Mouse (Mus musculus) limb, embryonic 11.5 days (tissue): ENCODE data around the gene Smgc. TPM values are rescaled to one million over a fixed set of nuclear protein-coding genes. Genes with fewer than 3 reads are reported as not detected.
A peak's percentile ranks its signal among the peaks of the same experiment; 100 is the strongest.
"Not testable (repeated sequence)": the region's sequence is repeated elsewhere in the genome, so short reads cannot be mapped to it uniquely, and the experiment has no call there.

ENCODE experiments used
- ATAC-seq: fragments of 200-750 bp; cut with Nextera tagmentation; 2 replicates; pipeline ENCODE4 v1.8.0; 2017; ENCODE audit warnings: low read depth; ENCODE audit not compliant: insufficient number of reproducible peaks, low FRiP score, low TSS enrichment
- DNase-seq: peaks from one replicate; pipeline ENCODE4 v3.0.0-alpha.2; 2015; ENCODE audit warnings: low spot score
- H3K27ac ChIP-seq: fragments of 300-500 bp; sonication (generic); replicated peaks from 2 replicates; pipeline ENCODE4 v1.5.1; 2014; ENCODE audit warnings: low read depth, mild to moderate bottlenecking, low read length
- H3K27me3 ChIP-seq: fragments of 300-500 bp; sonication (generic); 2 replicates; pipeline ENCODE4 v1.6.1; 2014; ENCODE audit warnings: mild to moderate bottlenecking, low read length, mixed read lengths; ENCODE audit not compliant: control insufficient read depth, insufficient read depth
- H3K36me3 ChIP-seq: fragments of 300-500 bp; sonication (generic); 2 replicates; pipeline ENCODE4 v1.6.1; 2014; ENCODE audit warnings: mild to moderate bottlenecking, low read length, moderate library complexity, mixed read lengths; ENCODE audit not compliant: control insufficient read depth, insufficient read depth
- H3K4me1 ChIP-seq: fragments of 300-500 bp; sonication (generic); 2 replicates; pipeline ENCODE4 v1.6.1; 2014; ENCODE audit warnings: low read length, mixed read lengths; ENCODE audit not compliant: control insufficient read depth, insufficient read depth
- H3K4me2 ChIP-seq: fragments of 300-500 bp; sonication (generic); 2 replicates; pipeline ENCODE4 v1.6.1; 2014; ENCODE audit warnings: low read depth, mild to moderate bottlenecking, moderate library complexity; ENCODE audit not compliant: severe bottlenecking
- H3K4me3 ChIP-seq: fragments of 300-500 bp; sonication (generic); 2 replicates; pipeline ENCODE4 v1.5.1; 2014; ENCODE audit warnings: low read depth, low read length
- H3K9ac ChIP-seq: fragments of 300-500 bp; sonication (generic); 2 replicates; pipeline ENCODE4 v1.6.1; 2014; ENCODE audit warnings: mild to moderate bottlenecking, low read length
- H3K9me3 ChIP-seq: fragments of 300-500 bp; sonication (generic); 2 replicates; pipeline ENCODE4 v1.6.1; 2016; ENCODE audit warnings: low read length; ENCODE audit not compliant: control insufficient read depth
- WGBS: fragments of 180-500 bp; shearing (Covaris S2); extraction: QIAGEN DNeasy Blood & Tissue Kit; methylation state at CpG from one replicate; pipeline ENCODE4 v1.1.7; 2014; 5-methylcytosine and 5-hydroxymethylcytosine counted together
- polyA plus RNA-seq: library from polyadenylated mRNA; unstranded; fragments of >200 nt; fragmentation: Nextera tagmentation; extraction: Ambion mirVana; gene quantifications from 2 replicates; pipeline ENCODE4 v1.2.1, GENCODE M21; 2014

Gene Smgc
- polyA plus RNA-seq: not detected in 2 replicates

GRCm38 (mm10) chr15:91837965-91838364 is at the start of gene Smgc:
Gene Smgc, plus strand, starts transcription at chr15:91838265.
- Histone ChIP-seq H3K9me3 (no peaks in the 10 kb centered on the region), H3K4me1 (no peaks in the 10 kb centered on the region), H3K9ac (no peak within 1 kb of the TSS), H3K36me3 (no peaks in the 10 kb centered on the region), H3K27ac (no peak within 1 kb of the TSS), H3K4me3 (no peak within 1 kb of the TSS), H3K4me2 (no peak within 1 kb of the TSS), H3K27me3 (no peaks in the 10 kb centered on the region)
- DNase-seq (no peak), ATAC-seq (no peak)
- 90% methylated on average over 7 of the region's 7 CpGs for WGBS

GRCm38 (mm10) chr15:91788338-91788737 is 49.7 kb upstream of the Smgc start:
- H3K4me3 ChIP-seq: no peak overlapping the region
- H3K9ac ChIP-seq: no peak overlapping the region
- no peak overlapping the region for H3K27ac ChIP-seq
- H3K9me3 ChIP-seq: no peaks in the 10 kb centered on the region
- DNase-seq (peak; percentile 51), ATAC-seq (peak; percentile 68; the same call in 1 of the 2 replicates)
- 20% methylated on average over 11 of the region's 11 CpGs for WGBS
- H3K36me3 ChIP-seq: no peaks in the 10 kb centered on the region
- no peak overlapping the region for H3K4me2 ChIP-seq
- no peaks in the 10 kb centered on the region for H3K4me1 ChIP-seq
- H3K27me3 ChIP-seq: no peaks in the 10 kb centered on the region

GRCm38 (mm10) chr15:91806463-91806862 is 31.6 kb upstream of the Smgc start:
- 87% methylated on average over 4 of the region's 4 CpGs for WGBS
- Histone ChIP-seq H3K9ac (no peak overlapping the region), H3K27me3 (no peaks in the 10 kb centered on the region), H3K4me1 (no peaks in the 10 kb centered on the region), H3K27ac (no peak overlapping the region), H3K9me3 (no peaks in the 10 kb centered on the region), H3K4me3 (no peak overlapping the region), H3K36me3 (no peaks in the 10 kb centered on the region), H3K4me2 (no peak overlapping the region)
- DNase-seq (no peak), ATAC-seq (no peak)

- Histone ChIP-seq H3K9me3 (no peaks in the 10 kb centered on the region), H3K27ac (no peak overlapping the region), H3K36me3 (no peaks in the 10 kb centered on the region), H3K9ac (no peak overlapping the region), H3K4me1 (no peaks in the 10 kb centered on the region), H3K4me2 (no peak overlapping the region), H3K27me3 (no peaks in the 10 kb centered on the region), H3K4me3 (no peak overlapping the region)
- DNase-seq (no peak), ATAC-seq (no peak)
- WGBS: 87% methylated on average over 6 of the region's 6 CpGs
These were observed 2.7 kb upstream of the Smgc start for GRCm38 (mm10) chr15:91835319-91835718.

GRCm38 (mm10) chr15:91864130-91864529 is 26.1 kb downstream of the Smgc start:
- not testable (repeated sequence) for H3K4me1 ChIP-seq, H3K27me3 ChIP-seq, H3K4me2 ChIP-seq, H3K27ac ChIP-seq, H3K36me3 ChIP-seq, DNase-seq, H3K9me3 ChIP-seq, H3K4me3 ChIP-seq, H3K9ac ChIP-seq, ATAC-seq
- 43% methylated on average over 5 of the region's 5 CpGs for WGBS

GRCm38 (mm10) chr15:91900245-91900644 is 62.2 kb downstream of the Smgc start:
- H3K27me3 ChIP-seq: no peaks in the 10 kb centered on the region
- H3K9me3 ChIP-seq: no peaks in the 10 kb centered on the region
- no peak overlapping the region for H3K9ac ChIP-seq
- WGBS: 63% methylated on average over 6 of the region's 6 CpGs
- no peak overlapping the region for H3K27ac ChIP-seq
- no peak overlapping the region for H3K4me3 ChIP-seq
- H3K36me3 ChIP-seq: no peaks in the 10 kb centered on the region
- DNase-seq (peak; percentile 37), ATAC-seq (no peak)
- no peaks in the 10 kb centered on the region for H3K4me1 ChIP-seq
- no peak overlapping the region for H3K4me2 ChIP-seq

- H3K4me1 ChIP-seq, H3K36me3 ChIP-seq, H3K27ac ChIP-seq, H3K4me3 ChIP-seq, ATAC-seq, DNase-seq, H3K27me3 ChIP-seq, H3K9me3 ChIP-seq, H3K9ac ChIP-seq, H3K4me2 ChIP-seq: not testable (repeated sequence)
- no CpG with 5 or more reads among the region's 11 CpGs for WGBS
These were observed 69.0 kb downstream of the Smgc start for GRCm38 (mm10) chr15:91907046-91907445.

Other genes starting within 250 kb of the Smgc start
- gene Lrrk2, start 165.1 kb upstream of the Smgc start, polyA plus RNA-seq: 3.0 and 3.8 TPM in 2 replicates
- 0.38 and 0.64 TPM in 2 replicates for gene Cntn1, start 212.9 kb downstream of the Smgc start, polyA plus RNA-seq